In genomic region chr11:84880465-84880961, GRCm38 (mm10) we compare ENCODE assay signal across 8 mouse cellular contexts. TPM values are rescaled to one million over a fixed set of nuclear protein-coding genes. Genes with fewer than 3 reads are reported as not detected.
DNase-seq lines count a peak whose midpoint lies in the region; ATAC-seq and TF ChIP-seq lines count a peak whose summit lies in the region.

No protein-coding gene starts in this region.

- 0% methylated on average over 24 of the region's 24 CpGs for WGBS in hindbrain, postnatal 0 days
- under 1% methylated on average over 24 of the region's 24 CpGs for WGBS in liver, embryonic 14.5 days (ENCODE audit: insufficient replicate concordance)

- intact Hi-C loops in gastrocnemius, postnatal 14 days (cut with DNase I; ENCODE audit: low total_unique reads): no loop called here

- peak overlapping the region; percentile 67 for H3K4me3 ChIP-seq in hindbrain, postnatal 0 days (ENCODE audit: low read length)
- H3K4me3 ChIP-seq in liver, embryonic 14.5 days (ENCODE audit: insufficient read depth in 1 of 2, low read depth in 2 of 2, low read length in 2 of 2): peak overlapping the region; percentile 81 to 91

- peak; percentile 52 for TF ChIP-seq CTCF in hindbrain, postnatal 0 days (IDR thresholded peaks at IDR 0.05; ENCODE audit: low read depth)
- TF ChIP-seq CTCF in liver, embryonic 14.5 days (IDR thresholded peaks at IDR 0.05; ENCODE audit: low read depth): peak; percentile 63

- H3K9ac ChIP-seq in hindbrain, postnatal 0 days (replicated peaks; ENCODE audit: low read length): peak overlapping the region; percentile 82
- peak overlapping the region; percentile 89 for H3K9ac ChIP-seq in liver, embryonic 14.5 days (replicated peaks)

- H3K4me2 ChIP-seq in hindbrain, postnatal 0 days (ENCODE audit: low read depth, low read length): peak overlapping the region; percentile 94
- peak overlapping the region; percentile 99 for H3K4me2 ChIP-seq in liver, embryonic 14.5 days (ENCODE audit: low read depth)

- H3K36me3 ChIP-seq in hindbrain, postnatal 0 days (ENCODE audit: insufficient read depth, low read length): peaks cover 17% of the 10 kb centered on the region; the same call in 1 of the 2 replicates
- peaks cover 20% of the 10 kb centered on the region for H3K36me3 ChIP-seq in liver, embryonic 14.5 days (replicated peaks; ENCODE audit: control insufficient read depth, insufficient read depth, low read depth)

- no peak for TF ChIP-seq EP300 in liver, embryonic 14.5 days (IDR thresholded peaks at IDR 0.05; ENCODE audit: low read depth)

- H3K9me3 ChIP-seq in hindbrain, postnatal 0 days (ENCODE audit: low read length): no peaks in the 10 kb centered on the region
- H3K9me3 ChIP-seq in liver, embryonic 14.5 days (ENCODE audit: control insufficient read depth, low read length): no peaks in the 10 kb centered on the region

- H3K27ac ChIP-seq in hindbrain, postnatal 0 days: peak overlapping the region; percentile 88
- peak overlapping the region; percentile 55 for H3K27ac ChIP-seq in liver, embryonic 14.5 days

- no peaks in the 10 kb centered on the region for H3K27me3 ChIP-seq in hindbrain, postnatal 0 days (ENCODE audit: insufficient read depth, low read length)
- H3K27me3 ChIP-seq in liver, embryonic 14.5 days (ENCODE audit: control insufficient read depth, insufficient read depth, low read length): no peaks in the 10 kb centered on the region

- DNase-seq in right cerebral cortex, postnatal 14 days: peak; percentile 46
- DNase-seq in right cerebral cortex, postnatal 25 days: no peak
- peak; percentile 75 to 76 for DNase-seq in cerebellum, postnatal 10 days
- DNase-seq in gastrocnemius, postnatal 14 days: peak; percentile 53
- peak; percentile 62 for DNase-seq in hindbrain, postnatal 0 days (ENCODE audit: low spot score)
- DNase-seq in liver, embryonic 14.5 days (ENCODE audit: low read depth in 3 of 3, low spot score in 3 of 3): no peak
- DNase-seq in naive thymus-derived CD4-positive, alpha-beta T cell, adult 2 months (ENCODE audit: low read depth): peak; percentile 26
- DNase-seq in urinary bladder, adult 2 months (ENCODE audit: low spot score): peak; percentile 50

- peak; percentile 70 for ATAC-seq in hindbrain, postnatal 0 days
- ATAC-seq in liver, embryonic 14.5 days (ENCODE audit: insufficient read depth): peak; percentile 44

- H3K4me1 ChIP-seq in hindbrain, postnatal 0 days (ENCODE audit: insufficient read depth, low read length): peaks cover 8% of the 10 kb centered on the region; the same call in 1 of the 2 replicates
- H3K4me1 ChIP-seq in liver, embryonic 14.5 days (replicated peaks; ENCODE audit: control insufficient read depth in 2 of 2, insufficient read depth in 2 of 2, low read length in 1 of 2): peaks cover 13 to 18% of the 10 kb centered on the region in 2 experiments

RNA-seq across cellular contexts. Expression of gene Pigw, which starts 0.4 kb away (rescaled TPM):
- total RNA-seq in gastrocnemius, postnatal 14 days (2021): 1 to 10 TPM; 6.6 to 6.8 TPM
- total RNA-seq in hindbrain, postnatal 0 days (2014; rRNA removed): 1.9 and 3.6 TPM in 2 replicates
- polyA plus RNA-seq in hindbrain, postnatal 0 days (2015; fragmentation: Nextera tagmentation; extraction: Ambion mirVana): 1.5 and 1.6 TPM in 2 replicates
- polyA plus RNA-seq in liver, embryonic 14.5 days (2012; rRNA removed): 3.3 and 4.1 TPM in 2 replicates
- 1.2 and 1.4 TPM in 2 replicates for polyA plus RNA-seq in liver, embryonic 14.5 days (2014; fragmentation: Nextera tagmentation; extraction: Ambion mirVana)
- 5.7 and 8.2 TPM in 2 replicates for polyA plus RNA-seq in urinary bladder, adult 2 months (2012; rRNA removed)

RNA-seq across cellular contexts. Expression of gene Myo19, which starts 0.6 kb away (rescaled TPM):
- 1 to 10 TPM; 2.1 to 2.9 TPM for total RNA-seq in gastrocnemius, postnatal 14 days (2021)
- total RNA-seq in hindbrain, postnatal 0 days (2014; rRNA removed): 8.6 and 13.0 TPM in 2 replicates
- polyA plus RNA-seq in hindbrain, postnatal 0 days (2015; fragmentation: Nextera tagmentation; extraction: Ambion mirVana): 4.7 and 4.9 TPM in 2 replicates
- polyA plus RNA-seq in liver, embryonic 14.5 days (2012; rRNA removed): 6.5 and 6.8 TPM in 2 replicates
- polyA plus RNA-seq in liver, embryonic 14.5 days (2014; fragmentation: Nextera tagmentation; extraction: Ambion mirVana): 3.9 and 4.7 TPM in 2 replicates
- polyA plus RNA-seq in urinary bladder, adult 2 months (2012; rRNA removed): 14.5 and 17.4 TPM in 2 replicates

RNA-seq across cellular contexts. Expression of gene Ggnbp2, which starts 9.9 kb away (rescaled TPM):
- 10 to 100 TPM; 33.9 to 40.8 TPM for total RNA-seq in gastrocnemius, postnatal 14 days (2021)
- 33.3 and 41.6 TPM in 2 replicates for total RNA-seq in hindbrain, postnatal 0 days (2014; rRNA removed)
- 63.5 and 65.2 TPM in 2 replicates for polyA plus RNA-seq in hindbrain, postnatal 0 days (2015; fragmentation: Nextera tagmentation; extraction: Ambion mirVana)
- 37.4 and 63.7 TPM in 2 replicates for polyA plus RNA-seq in liver, embryonic 14.5 days (2012; rRNA removed)
- polyA plus RNA-seq in liver, embryonic 14.5 days (2014; fragmentation: Nextera tagmentation; extraction: Ambion mirVana): 48.5 and 52.9 TPM in 2 replicates
- 85.6 and 91.4 TPM in 2 replicates for polyA plus RNA-seq in urinary bladder, adult 2 months (2012; rRNA removed)

RNA-seq across cellular contexts. Expression of gene Znhit3, which starts 35.7 kb away (rescaled TPM):
- total RNA-seq in gastrocnemius, postnatal 14 days (2021): 10 to 100 TPM in 1 of 2 experiments, 1 to 10 TPM in 1; 9.5 to 11.2 TPM
- total RNA-seq in hindbrain, postnatal 0 days (2014; rRNA removed): 36.7 and 44.4 TPM in 2 replicates
- 85.9 and 89.3 TPM in 2 replicates for polyA plus RNA-seq in hindbrain, postnatal 0 days (2015; fragmentation: Nextera tagmentation; extraction: Ambion mirVana)
- polyA plus RNA-seq in liver, embryonic 14.5 days (2012; rRNA removed): 15.6 and 19.0 TPM in 2 replicates
- 47.9 and 49.8 TPM in 2 replicates for polyA plus RNA-seq in liver, embryonic 14.5 days (2014; fragmentation: Nextera tagmentation; extraction: Ambion mirVana)
- 22.6 and 25.4 TPM in 2 replicates for polyA plus RNA-seq in urinary bladder, adult 2 months (2012; rRNA removed)

RNA-seq across cellular contexts. Expression of gene Dhrs11, which starts 51.7 kb away (rescaled TPM):
- total RNA-seq in gastrocnemius, postnatal 14 days (2021): 10 to 100 TPM; 22.5 to 37.6 TPM
- total RNA-seq in hindbrain, postnatal 0 days (2014; rRNA removed): 12.4 and 14.3 TPM in 2 replicates
- polyA plus RNA-seq in hindbrain, postnatal 0 days (2015; fragmentation: Nextera tagmentation; extraction: Ambion mirVana): 13.8 and 16.4 TPM in 2 replicates
- polyA plus RNA-seq in liver, embryonic 14.5 days (2012; rRNA removed): 210 and 211 TPM in 2 replicates
- 201 and 216 TPM in 2 replicates for polyA plus RNA-seq in liver, embryonic 14.5 days (2014; fragmentation: Nextera tagmentation; extraction: Ambion mirVana)
- polyA plus RNA-seq in urinary bladder, adult 2 months (2012; rRNA removed): 13.5 and 15.8 TPM in 2 replicates

Comparison
In these comparisons a context has a peak if more than half of its experiments do, and no peak if none do; other contexts are left out.
1. DNase-seq: peak in right cerebral cortex, postnatal 14 days (single experiment), cerebellum, postnatal 10 days (2 of 2), gastrocnemius, postnatal 14 days (single experiment), hindbrain, postnatal 0 days (single experiment), naive thymus-derived CD4-positive, alpha-beta T cell, adult 2 months (single experiment) and urinary bladder, adult 2 months (single experiment); none in right cerebral cortex, postnatal 25 days (single experiment) and liver, embryonic 14.5 days (0 of 3).